Mouse (Mus musculus) neural tube, embryonic 13.5 days (tissue): ENCODE measurements around the gene Mpst. TPM values are rescaled to one million over a fixed set of nuclear protein-coding genes. Genes with fewer than 3 reads are reported as not detected.
A peak's percentile ranks its signal among the peaks of the same experiment; 100 is the strongest.

Experiments
- ATAC-seq: fragments of 200-750 bp; cut with Nextera tagmentation; 2 replicates; pipeline ENCODE4 v1.8.0; 2017; ENCODE audit warnings: low read depth, mild to moderate bottlenecking, moderate TSS enrichment, moderate library complexity
- H3K27ac ChIP-seq: fragments of 300-500 bp; sonication (generic); replicated peaks from 2 replicates; pipeline ENCODE4 v1.5.1; 2015; ENCODE audit warnings: moderate library complexity, mild to moderate bottlenecking, inconsistent platforms
- H3K27me3 ChIP-seq: fragments of 300-500 bp; sonication (generic); 2 replicates; pipeline ENCODE4 v1.6.1; 2015; ENCODE audit warnings: mild to moderate bottlenecking, inconsistent platforms
- H3K36me3 ChIP-seq: fragments of 300-500 bp; sonication (generic); 2 replicates; pipeline ENCODE4 v1.6.1; 2015; ENCODE audit warnings: mild to moderate bottlenecking, inconsistent platforms
- H3K4me1 ChIP-seq: fragments of 300-500 bp; sonication (generic); replicated peaks from 2 replicates; pipeline ENCODE4 v1.6.1; 2015; ENCODE audit warnings: inconsistent platforms
- H3K4me2 ChIP-seq: fragments of 300-500 bp; sonication (generic); 2 replicates; pipeline ENCODE4 v1.6.1; 2015; ENCODE audit warnings: inconsistent platforms, mild to moderate bottlenecking, moderate library complexity
- H3K4me3 ChIP-seq: fragments of 300-500 bp; sonication (generic); 2 replicates; pipeline ENCODE4 v1.5.1; 2015; ENCODE audit warnings: mild to moderate bottlenecking, inconsistent platforms
- H3K9ac ChIP-seq: fragments of 300-500 bp; sonication (generic); 2 replicates; pipeline ENCODE4 v1.6.1; 2015; ENCODE audit warnings: moderate library complexity, mild to moderate bottlenecking, inconsistent platforms
- H3K9me3 ChIP-seq: fragments of 300-500 bp; sonication (generic); 2 replicates; pipeline ENCODE4 v1.6.1; 2016; ENCODE audit warnings: inconsistent platforms
- WGBS: fragments of 180-500 bp; shearing (Covaris S2); methylation state at CpG from one replicate; pipeline ENCODE4 v1.1.7; 2015; 5-methylcytosine and 5-hydroxymethylcytosine counted together
- polyA plus RNA-seq: library from polyadenylated mRNA; unstranded; fragments of >200 nt; fragmentation: Nextera tagmentation; extraction: Ambion mirVana; gene quantifications from 2 replicates; pipeline ENCODE4 v1.2.1, GENCODE M21; 2015

Gene Mpst
- polyA plus RNA-seq, 1 experiment from 2014 or later: 2.3 TPM

GRCm38 (mm10) chr15:78383450-78384219 is 22.6 kb upstream of the Mpst start:
- 82% methylated on average over 11 of the region's 11 CpGs for WGBS
- Histone ChIP-seq H3K4me1 (peaks cover 14% of the 10 kb centered on the region), H3K36me3 (no peaks in the 10 kb centered on the region), H3K27ac (peak overlapping the region; percentile 57), H3K27me3 (0 out of 2 replicates have a peak, but pooled peaks cover 3% of the 10 kb centered on the region), H3K9ac (no peak overlapping the region), H3K4me3 (no peak overlapping the region), H3K4me2 (no peak overlapping the region), H3K9me3 (no peaks in the 10 kb centered on the region)
- ATAC-seq: peak; percentile 69

GRCm38 (mm10) chr15:78384220-78385116 is 21.7 kb upstream of the Mpst start:
- Histone ChIP-seq H3K27ac (peak overlapping the region; percentile 57), H3K4me2 (no peak overlapping the region), H3K4me3 (no peak overlapping the region), H3K9me3 (no peaks in the 10 kb centered on the region), H3K36me3 (no peaks in the 10 kb centered on the region), H3K9ac (no peak overlapping the region), H3K4me1 (peaks cover 14% of the 10 kb centered on the region), H3K27me3 (0 out of 2 replicates have a peak, but pooled peaks cover 3% of the 10 kb centered on the region)
- WGBS: 68% methylated on average over 7 of the region's 7 CpGs
- ATAC-seq: no peak

DNA sequence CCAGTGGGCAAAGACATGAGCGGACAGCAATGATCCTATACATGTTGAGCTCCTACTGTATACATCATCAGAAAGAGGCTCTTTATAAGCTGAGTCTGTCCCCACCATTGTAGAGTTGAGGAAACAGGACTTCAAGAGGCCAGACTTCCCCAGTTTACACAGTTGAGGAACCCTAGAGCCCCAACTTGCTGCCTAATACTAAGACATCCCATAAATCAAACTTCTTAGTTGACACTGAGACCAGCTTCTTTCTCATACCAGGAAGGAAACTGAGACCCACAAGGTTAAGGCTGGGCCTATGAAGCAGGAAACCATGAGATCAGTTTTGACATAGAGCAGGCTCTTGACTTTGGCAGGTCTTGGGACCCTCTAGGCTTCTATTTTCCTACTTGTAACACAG is 20.7 kb upstream of the Mpst start:
- Histone ChIP-seq H3K9ac (no peak overlapping the region), H3K27me3 (0 out of 2 replicates have a peak, but pooled peaks cover 3% of the 10 kb centered on the region), H3K4me3 (no peak overlapping the region), H3K4me1 (peaks cover 14% of the 10 kb centered on the region), H3K9me3 (no peaks in the 10 kb centered on the region), H3K27ac (no peak overlapping the region; the same call in 1 of the 2 replicates), H3K4me2 (no peak overlapping the region), H3K36me3 (no peaks in the 10 kb centered on the region)
- no peak for ATAC-seq
- WGBS: 100% methylated on average over 1 of the region's 1 CpGs

GRCm38 (mm10) chr15:78390855-78391254 is 15.4 kb upstream of the Mpst start:
- Histone ChIP-seq H3K4me1 (no peaks in the 10 kb centered on the region), H3K4me3 (no peak overlapping the region), H3K9me3 (0 out of 2 replicates have a peak, but pooled peaks cover 4% of the 10 kb centered on the region), H3K4me2 (no peak overlapping the region), H3K27ac (no peak overlapping the region), H3K27me3 (no peaks in the 10 kb centered on the region), H3K36me3 (no peaks in the 10 kb centered on the region), H3K9ac (no peak overlapping the region)
- no peak for ATAC-seq
- WGBS: 82% methylated on average over 3 of the region's 3 CpGs

- Histone ChIP-seq H3K9ac (no peak within 1 kb of the TSS), H3K27ac (no peak within 1 kb of the TSS), H3K9me3 (0 out of 2 replicates have a peak, but pooled peaks cover 4% of the 10 kb centered on the region), H3K4me1 (no peaks in the 10 kb centered on the region), H3K4me3 (no peak within 1 kb of the TSS), H3K4me2 (no peak within 1 kb of the TSS), H3K36me3 (no peaks in the 10 kb centered on the region), H3K27me3 (no peaks in the 10 kb centered on the region)
- 87% methylated on average over 8 of the region's 8 CpGs for WGBS
- ATAC-seq: no peak
Observed at GRCm38 (mm10) chr15:78395478-78395962, 10.7 kb upstream of the Mpst start, which contains the start of gene Tex33. Gene Tex33, minus strand, starts transcription at chr15:78395912.

GRCm38 (mm10) chr15:78401345-78401744 is 4.9 kb upstream of the Mpst start:
- peak overlapping the region; percentile 46 for H3K27ac ChIP-seq
- H3K27me3 ChIP-seq: no peaks in the 10 kb centered on the region
- H3K9me3 ChIP-seq: no peaks in the 10 kb centered on the region
- peaks cover 52% of the 10 kb centered on the region for H3K4me1 ChIP-seq
- no peak for ATAC-seq
- no peak overlapping the region for H3K4me3 ChIP-seq
- no peaks in the 10 kb centered on the region for H3K36me3 ChIP-seq
- WGBS: 72% methylated on average over 6 of the region's 6 CpGs
- peak overlapping the region; percentile 19; the same call in 1 of the 2 replicates for H3K9ac ChIP-seq
- no peak overlapping the region for H3K4me2 ChIP-seq

GRCm38 (mm10) chr15:78401921-78402320 is 4.3 kb upstream of the Mpst start:
- no peak for ATAC-seq
- no peaks in the 10 kb centered on the region for H3K9me3 ChIP-seq
- WGBS: 54% methylated on average over 4 of the region's 4 CpGs
- H3K4me1 ChIP-seq: peaks cover 54% of the 10 kb centered on the region
- H3K9ac ChIP-seq: peak overlapping the region; percentile 19; the same call in 1 of the 2 replicates
- no peak overlapping the region for H3K4me2 ChIP-seq
- H3K4me3 ChIP-seq: no peak overlapping the region
- H3K27me3 ChIP-seq: no peaks in the 10 kb centered on the region
- H3K36me3 ChIP-seq: no peaks in the 10 kb centered on the region
- peak overlapping the region; percentile 46 for H3K27ac ChIP-seq

GRCm38 (mm10) chr15:78402423-78402822 is 3.8 kb upstream of the Mpst start:
- H3K9me3 ChIP-seq: no peaks in the 10 kb centered on the region
- 74% methylated on average over 7 of the region's 7 CpGs for WGBS
- ATAC-seq: no peak
- peaks cover 59% of the 10 kb centered on the region for H3K4me1 ChIP-seq
- no peak overlapping the region for H3K4me3 ChIP-seq
- H3K27ac ChIP-seq: 0 out of 2 replicates have a peak overlapping the region, but pooled peaks have one; percentile 46
- H3K4me2 ChIP-seq: no peak overlapping the region
- 0 out of 2 replicates have a peak, but pooled peaks cover 2% of the 10 kb centered on the region for H3K27me3 ChIP-seq
- H3K36me3 ChIP-seq: no peaks in the 10 kb centered on the region
- no peak overlapping the region for H3K9ac ChIP-seq

GRCm38 (mm10) chr15:78403301-78403741 is 2.9 kb upstream of the Mpst start:
- peak overlapping the region; percentile 61 for H3K27ac ChIP-seq
- peaks cover 62% of the 10 kb centered on the region for H3K4me1 ChIP-seq
- peaks cover 11% of the 10 kb centered on the region for H3K27me3 ChIP-seq
- peak overlapping the region; percentile 85 for H3K4me2 ChIP-seq
- H3K9ac ChIP-seq: no peak overlapping the region
- no peaks in the 10 kb centered on the region for H3K36me3 ChIP-seq
- no peaks in the 10 kb centered on the region for H3K9me3 ChIP-seq
- H3K4me3 ChIP-seq: no peak overlapping the region
- 51% methylated on average over 3 of the region's 3 CpGs for WGBS
- ATAC-seq: no peak

GRCm38 (mm10) chr15:78403896-78404295 is 2.3 kb upstream of the Mpst start:
- H3K27me3 ChIP-seq: peaks cover 17% of the 10 kb centered on the region
- no peaks in the 10 kb centered on the region for H3K36me3 ChIP-seq
- H3K9me3 ChIP-seq: no peaks in the 10 kb centered on the region
- H3K4me1 ChIP-seq: peaks cover 62% of the 10 kb centered on the region
- ATAC-seq: no peak
- H3K4me2 ChIP-seq: peak overlapping the region; percentile 85
- 44% methylated on average over 1 of the region's 1 CpGs for WGBS
- H3K4me3 ChIP-seq: no peak overlapping the region
- H3K9ac ChIP-seq: no peak overlapping the region
- peak overlapping the region; percentile 61 for H3K27ac ChIP-seq

- peak overlapping the region; percentile 76 for H3K9ac ChIP-seq
- no peaks in the 10 kb centered on the region for H3K9me3 ChIP-seq
- H3K27ac ChIP-seq: no peak overlapping the region
- no peaks in the 10 kb centered on the region for H3K36me3 ChIP-seq
- 0 out of 2 replicates have a peak, but pooled peaks have one; percentile 8 for ATAC-seq
- H3K27me3 ChIP-seq: peaks cover 29% of the 10 kb centered on the region
- H3K4me3 ChIP-seq: peak overlapping the region; percentile 59
- peaks cover 71% of the 10 kb centered on the region for H3K4me1 ChIP-seq
- peak overlapping the region; percentile 85 for H3K4me2 ChIP-seq
- 53% methylated on average over 11 of the region's 11 CpGs for WGBS
Observed at GRCm38 (mm10) chr15:78405098-78405497, 1.1 kb upstream of the Mpst start.
